Mouse (Mus musculus) bone marrow, adult 2 months (tissue): Measurements from ENCODE around the gene Actr3.

ENCODE experiments used
- CTCF ChIP-seq: fragments of 200-500 bp; IDR thresholded peaks from 2 replicates; pipeline ENCODE4 v1.5.1; 2011; ENCODE audit warnings: low read length, control low read depth; ENCODE audit not compliant: control insufficient read depth, insufficient read depth
- POLR2A ChIP-seq: fragments of 200-500 bp; IDR thresholded peaks from 2 replicates; pipeline ENCODE4 v1.6.1; 2011; ENCODE audit warnings: low read depth, mild to moderate bottlenecking, control low read depth, low read length, borderline replicate concordance; ENCODE audit not compliant: control insufficient read depth

GRCm38 (mm10) chr1:125429984-125430383 is 5.5 kb downstream of the Actr3 start:
- no peak for TF ChIP-seq CTCF
- TF ChIP-seq POLR2A = no peak
